In the genomic region with DNA sequence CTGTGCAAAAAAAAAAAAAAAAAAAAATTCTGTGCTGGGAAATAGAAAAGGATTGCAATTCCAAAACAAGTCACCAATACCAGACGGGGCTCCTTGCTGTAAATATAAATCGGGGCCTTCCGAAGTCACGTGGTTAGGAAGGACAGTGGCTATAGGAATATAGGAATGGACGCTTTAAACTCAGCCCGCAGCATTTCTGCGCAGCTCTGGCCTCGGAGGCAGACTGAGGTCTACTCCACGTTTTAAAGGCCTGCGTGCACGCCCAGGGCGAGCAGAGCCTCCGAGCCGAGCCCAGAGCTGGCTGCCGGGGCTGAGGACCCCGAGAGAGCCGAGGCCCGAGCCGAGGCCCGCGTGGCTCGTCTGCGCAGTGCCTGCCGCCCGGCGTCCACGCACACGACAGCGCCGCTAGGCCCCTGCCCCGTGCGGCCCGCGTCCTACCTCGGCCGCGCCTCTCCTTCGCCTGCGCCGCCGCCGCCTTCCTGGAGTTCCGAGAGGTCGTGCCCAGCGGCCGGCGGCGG, we compare ENCODE assay signal across 8 mouse cellular contexts. TPM values are rescaled to one million over a fixed set of nuclear protein-coding genes. Genes with fewer than 3 reads are reported as not detected.
DNase-seq lines count a peak whose midpoint lies in the region.

No protein-coding gene starts in this region.

- intact Hi-C loops in left cerebral cortex, postnatal 14 days (cut with DNase I) = no loop called here

- no peaks in the 10 kb centered on the region; the same call in 1 of the 2 replicates for H3K36me3 ChIP-seq in erythroblast, embryonic 14.5 days (ENCODE audit: control insufficient read depth)

- no peaks in the 10 kb centered on the region for H3K27me3 ChIP-seq in erythroblast, embryonic 14.5 days (ENCODE audit: control insufficient read depth)

- peaks cover 16% of the 10 kb centered on the region for H3K4me1 ChIP-seq in erythroblast, embryonic 14.5 days (ENCODE audit: control insufficient read depth)

- H3K9me3 ChIP-seq in erythroblast, embryonic 14.5 days (ENCODE audit: control insufficient read depth, low read length) = no peaks in the 10 kb centered on the region

- H3K4me3 ChIP-seq in erythroblast, embryonic 14.5 days (replicated peaks) = peak overlapping the region; percentile 76

- DNase-seq in layer of hippocampus, postnatal 14 days (ENCODE audit: low spot score in 2 of 2) = peak; percentile 33 to 52
- DNase-seq in layer of hippocampus, adult 9-11 months = no peak
- DNase-seq in R1 (ENCODE audit: low read depth, low spot score) = peak; percentile 64
- DNase-seq in left cerebral cortex, postnatal 14 days (ENCODE audit: low spot score in 2 of 2) = peak; percentile 31 to 36
- DNase-seq in neural tube, embryonic 10.5 days (ENCODE audit: extremely low spot score, low spot score) = peak; percentile 83
- DNase-seq in adrenal gland, postnatal 14 days = no peak
- no peak for DNase-seq in urinary bladder, postnatal 25 days (ENCODE audit: low spot score)

RNA-seq across cellular contexts. Expression of a gene that starts 0.7 kb away (rescaled TPM):
- total RNA-seq in layer of hippocampus, postnatal 14 days (2021) = 10 to 100 TPM; 39.0 to 42.1 TPM
- 0.09 and 0.44 TPM in 2 replicates for polyA plus RNA-seq in erythroblast, embryonic 14.5 days (2012)
- total RNA-seq in left cerebral cortex, postnatal 14 days (2021) = 10 to 100 TPM; 42.3 to 43.2 TPM
- total RNA-seq in adrenal gland, postnatal 14 days (2021) = 43.2 and 46.0 TPM in 2 replicates

RNA-seq across cellular contexts. Expression of a gene that starts 49.4 kb away (rescaled TPM):
- total RNA-seq in layer of hippocampus, postnatal 14 days (2021) = 10 to 100 TPM; 19.0 to 23.4 TPM
- under 0.01 and 0.20 TPM in 2 replicates for polyA plus RNA-seq in erythroblast, embryonic 14.5 days (2012)
- total RNA-seq in left cerebral cortex, postnatal 14 days (2021) = 10 to 100 TPM; 10.0 to 13.6 TPM
- total RNA-seq in adrenal gland, postnatal 14 days (2021) = 4.4 and 5.1 TPM in 2 replicates

Comparison
In these comparisons a context has a peak if more than half of its experiments do, and no peak if none do; other contexts are left out.
1. DNase-seq: peak in layer of hippocampus, postnatal 14 days (2 of 2), R1 (single experiment), left cerebral cortex, postnatal 14 days (2 of 2) and neural tube, embryonic 10.5 days (single experiment); none in layer of hippocampus, adult 9-11 months (single experiment), adrenal gland, postnatal 14 days (single experiment) and urinary bladder, postnatal 25 days (single experiment).